Mouse (Mus musculus): ENCODE data around the gene Cd6.

DNA sequence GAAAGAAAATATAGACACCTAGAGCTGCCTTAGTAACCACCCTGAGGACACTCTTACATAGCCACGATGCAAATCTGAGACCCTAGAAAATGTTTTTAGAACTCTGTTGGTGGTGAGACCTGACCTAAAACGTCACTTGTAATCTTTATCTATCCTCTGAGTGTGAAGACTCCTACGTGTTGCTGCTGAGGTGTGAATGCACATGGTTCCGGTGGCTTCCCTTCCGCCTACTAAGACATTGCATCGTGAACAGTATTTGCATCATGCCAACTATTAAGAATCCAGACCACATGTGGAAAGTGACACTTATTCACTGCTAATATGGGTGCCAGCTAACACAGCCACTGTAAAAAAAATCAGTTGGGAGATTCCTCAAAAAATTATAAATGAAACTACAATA, 14.0 kb downstream of the Cd6 start:
- TF ChIP-seq POLR2A (IDR thresholded peaks at IDR 0.05; ENCODE audit: control insufficient read depth in 1 of 2, insufficient read depth in 1 of 2, low read depth in 1 of 2, low read length in 2 of 2, poor library complexity in 1 of 2) (no peak), USF2 (IDR thresholded peaks at IDR 0.05; ENCODE audit: borderline replicate concordance in 1 of 2, insufficient read depth in 1 of 2, low read depth in 1 of 2, low read length in 2 of 2) (no peak), USF1 (IDR thresholded peaks at IDR 0.05; ENCODE audit: low read depth, low read length) (no peak), E2F4 (IDR thresholded peaks at IDR 0.05; ENCODE audit: borderline replicate concordance, low read depth, low read length) (no peak), ZNF384 (IDR thresholded peaks at IDR 0.05; ENCODE audit: low read depth, low read length) (no peak), CTCF (IDR thresholded peaks at IDR 0.05 in 2 of 3, conservative IDR thresholded peaks at IDR 0.05 in 1 of 3; ENCODE audit: control insufficient read depth in 1 of 3, insufficient read depth in 1 of 3, low read depth in 2 of 3, low read length in 3 of 3, poor library complexity in 1 of 3, severe bottlenecking in 1 of 3) (no peak), SMC3 (IDR thresholded peaks at IDR 0.05; ENCODE audit: low read depth, low read length) (no peak), MYB (IDR thresholded peaks at IDR 0.05; ENCODE audit: low read depth, low read length) (no peak), MEF2A (IDR thresholded peaks at IDR 0.05; ENCODE audit: extremely low read depth, insufficient replicate concordance, low read depth, low read length, poor library complexity, severe bottlenecking) (no peak), ZC3H11A (IDR thresholded peaks at IDR 0.05; ENCODE audit: low read depth, low read length) (no peak), ZMIZ1 (IDR thresholded peaks at IDR 0.05; ENCODE audit: low read depth, low read length) (no peak), POLR2AphosphoS5 (IDR thresholded peaks at IDR 0.05; ENCODE audit: borderline replicate concordance, low read depth, low read length) (no peak), BHLHE40 (IDR thresholded peaks at IDR 0.05; ENCODE audit: borderline replicate concordance, low read depth, low read length) (no peak)
